Mouse (Mus musculus): ENCODE measurements at regions not wholly inside any gene's neighbourhood (a gene's known extent, or its start where the extent isn't known, plus 50 kb on each side); places are given as distances from the start of the nearest gene placed in this dataset.

DNA sequence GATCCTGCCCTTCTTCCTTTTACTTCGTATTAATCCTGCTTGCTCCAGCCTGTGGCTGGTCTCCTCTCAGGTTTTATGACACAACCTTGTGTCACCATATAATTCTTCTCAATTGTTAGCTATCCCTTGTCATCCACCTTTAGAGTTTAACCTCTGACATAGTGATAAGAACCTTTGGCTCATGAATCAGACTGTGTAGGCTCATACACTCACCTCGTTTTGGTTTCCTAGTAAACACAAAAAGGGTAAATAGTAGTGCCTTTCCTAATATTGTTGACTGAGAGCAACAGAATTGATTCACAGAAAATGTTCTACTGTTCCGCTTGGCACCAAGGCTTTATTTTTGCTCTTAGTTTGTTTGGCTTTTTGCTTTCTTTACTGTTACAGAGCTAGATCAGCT, 216.2 kb upstream of the H2al1a start:
- no peak overlapping the region for H3K27ac ChIP-seq (ENCODE audit: insufficient read depth, low read depth, low read length, poor library complexity, severe bottlenecking)
- no peaks in the 10 kb centered on the region for H3K4me1 ChIP-seq (ENCODE audit: control insufficient read depth in 2 of 2, insufficient read depth in 2 of 2, low read length in 2 of 2, poor library complexity in 1 of 2)
- H3K9ac ChIP-seq (ENCODE audit: insufficient read depth, low read depth, low read length, poor library complexity, severe bottlenecking), result no peak overlapping the region
- TF ChIP-seq ZNF384 (IDR thresholded peaks at IDR 0.05; ENCODE audit: low read depth, low read length) (no peak), MAFK (IDR thresholded peaks at IDR 0.05; ENCODE audit: insufficient read depth, low read depth, low read length) (no peak), CHD2 (IDR thresholded peaks at IDR 0.05; ENCODE audit: low read depth, low read length) (no peak), ZC3H11A (IDR thresholded peaks at IDR 0.05; ENCODE audit: borderline replicate concordance, low read depth, low read length) (no peak), HCFC1 (IDR thresholded peaks at IDR 0.05; ENCODE audit: borderline replicate concordance, insufficient read depth, low read length) (no peak)
- no peaks in the 10 kb centered on the region for H3K36me3 ChIP-seq (ENCODE audit: control insufficient read depth, insufficient read depth, low read length, poor library complexity, severe bottlenecking)
- H3K9me3 ChIP-seq (ENCODE audit: control insufficient read depth, insufficient read depth, low read depth, low read length), result no peaks in the 10 kb centered on the region
- no peak for DNase-seq (ENCODE audit: low read depth, low spot score)
- in situ Hi-C loops (cut with MboI; ENCODE audit: low sequenced_read_pairs in 2 of 2, unreplicated experiment in 2 of 2), result no loop called here
- H3K4me3 ChIP-seq (ENCODE audit: insufficient read depth in 1 of 2, low read depth in 1 of 2, low read length in 2 of 2, poor library complexity in 1 of 2, severe bottlenecking in 1 of 2), result no peak overlapping the region

DNA sequence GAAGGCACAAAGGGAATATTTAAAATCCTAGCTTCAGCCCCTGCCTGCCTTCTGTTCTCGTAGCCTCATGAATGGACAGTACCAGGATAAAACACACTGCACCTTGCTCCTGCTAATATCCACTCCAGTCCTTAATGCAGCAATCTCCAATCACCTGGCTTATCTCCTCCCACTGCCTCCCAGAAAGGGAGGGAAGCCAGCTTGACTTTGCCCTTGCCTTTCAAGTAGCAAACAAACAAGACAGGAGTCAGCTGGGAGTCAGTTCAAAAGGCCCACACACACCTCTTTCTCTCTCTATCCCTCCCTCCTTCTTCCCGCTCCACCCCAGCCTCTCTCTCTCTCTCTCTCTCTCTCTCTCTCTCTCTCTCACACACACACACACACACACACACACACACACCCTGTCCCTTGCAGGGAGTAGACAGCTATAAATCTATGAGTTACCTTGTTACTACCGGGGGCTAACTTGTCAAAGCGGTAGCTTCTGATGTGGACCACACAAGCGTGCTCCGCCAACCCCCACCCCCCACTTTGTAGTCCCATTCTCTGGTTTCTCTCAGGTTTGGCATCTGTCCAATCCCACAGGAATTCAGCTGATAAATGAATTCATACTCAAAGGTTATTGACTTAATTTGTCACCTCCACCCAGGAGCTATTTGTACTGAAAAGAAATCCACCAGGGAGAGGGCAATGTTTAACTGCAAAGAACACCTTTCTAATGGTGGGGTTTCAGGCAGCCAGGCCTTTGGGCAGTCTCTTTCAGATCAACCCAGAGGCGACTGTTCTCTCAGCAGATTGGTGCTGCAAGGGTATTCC, 212.6 kb upstream of the H2al1a start:
- H3K36me3 ChIP-seq (ENCODE audit: control insufficient read depth, insufficient read depth, low read length, poor library complexity, severe bottlenecking), result no peaks in the 10 kb centered on the region
- H3K9me3 ChIP-seq (ENCODE audit: control insufficient read depth, insufficient read depth, low read depth, low read length), result no peaks in the 10 kb centered on the region
- no peaks in the 10 kb centered on the region for H3K4me1 ChIP-seq (ENCODE audit: control insufficient read depth in 2 of 2, insufficient read depth in 2 of 2, low read length in 2 of 2, poor library complexity in 1 of 2)
- H3K27ac ChIP-seq (ENCODE audit: insufficient read depth, low read depth, low read length, poor library complexity, severe bottlenecking), result no peak overlapping the region
- H3K4me3 ChIP-seq (ENCODE audit: insufficient read depth in 1 of 2, low read depth in 1 of 2, low read length in 2 of 2, poor library complexity in 1 of 2, severe bottlenecking in 1 of 2), result no peak overlapping the region
- DNase-seq (ENCODE audit: low read depth, low spot score), result no peak
- no peak overlapping the region for H3K9ac ChIP-seq (ENCODE audit: insufficient read depth, low read depth, low read length, poor library complexity, severe bottlenecking)
- TF ChIP-seq HCFC1 (IDR thresholded peaks at IDR 0.05; ENCODE audit: borderline replicate concordance, insufficient read depth, low read length) (no peak), CHD2 (IDR thresholded peaks at IDR 0.05; ENCODE audit: low read depth, low read length) (no peak), ZC3H11A (IDR thresholded peaks at IDR 0.05; ENCODE audit: borderline replicate concordance, low read depth, low read length) (no peak)
- in situ Hi-C loops (cut with MboI; ENCODE audit: low sequenced_read_pairs in 2 of 2, unreplicated experiment in 2 of 2), result no loop called here

DNA sequence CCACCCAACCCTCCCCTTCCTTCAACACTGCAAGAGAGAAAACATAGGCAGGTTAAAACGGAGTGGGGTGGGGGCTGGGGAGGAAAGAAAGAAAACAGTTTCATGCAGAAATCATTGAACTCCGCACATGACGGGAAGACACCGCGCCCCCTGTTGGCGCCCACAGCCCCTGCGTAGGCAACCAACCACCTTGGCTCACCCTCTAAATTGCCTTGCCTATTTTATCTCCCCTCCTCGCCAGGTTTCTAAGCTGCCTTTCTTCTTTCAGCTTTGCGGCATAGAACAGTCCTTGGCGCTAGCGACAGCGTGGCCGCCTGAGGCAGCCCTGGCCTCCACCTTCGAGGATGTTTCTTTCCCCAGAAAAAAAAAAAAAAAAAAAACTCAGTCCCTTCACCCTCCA, 211.1 kb upstream of the H2al1a start:
- Histone ChIP-seq H3K9ac (ENCODE audit: insufficient read depth, low read depth, low read length, poor library complexity, severe bottlenecking) (no peak overlapping the region), H3K36me3 (ENCODE audit: control insufficient read depth, insufficient read depth, low read length, poor library complexity, severe bottlenecking) (no peaks in the 10 kb centered on the region), H3K9me3 (ENCODE audit: control insufficient read depth, insufficient read depth, low read depth, low read length) (no peaks in the 10 kb centered on the region), H3K4me1 (ENCODE audit: control insufficient read depth in 2 of 2, insufficient read depth in 2 of 2, low read length in 2 of 2, poor library complexity in 1 of 2) (no peaks in the 10 kb centered on the region), H3K4me3 (ENCODE audit: insufficient read depth in 1 of 2, low read depth in 1 of 2, low read length in 2 of 2, poor library complexity in 1 of 2, severe bottlenecking in 1 of 2) (no peak overlapping the region), H3K27ac (ENCODE audit: insufficient read depth, low read depth, low read length, poor library complexity, severe bottlenecking) (no peak overlapping the region)
- no peak for TF ChIP-seq HCFC1 (IDR thresholded peaks at IDR 0.05; ENCODE audit: borderline replicate concordance, insufficient read depth, low read length)
- no peak for TF ChIP-seq ZNF384 (IDR thresholded peaks at IDR 0.05; ENCODE audit: low read depth, low read length)
- TF ChIP-seq ZC3H11A (IDR thresholded peaks at IDR 0.05; ENCODE audit: borderline replicate concordance, low read depth, low read length), result no peak
- no peak for TF ChIP-seq MAFK (IDR thresholded peaks at IDR 0.05; ENCODE audit: insufficient read depth, low read depth, low read length)
- DNase-seq (ENCODE audit: low read depth, low spot score), result no peak
- in situ Hi-C loops (cut with MboI; ENCODE audit: low sequenced_read_pairs in 2 of 2, unreplicated experiment in 2 of 2), result no loop called here

DNA sequence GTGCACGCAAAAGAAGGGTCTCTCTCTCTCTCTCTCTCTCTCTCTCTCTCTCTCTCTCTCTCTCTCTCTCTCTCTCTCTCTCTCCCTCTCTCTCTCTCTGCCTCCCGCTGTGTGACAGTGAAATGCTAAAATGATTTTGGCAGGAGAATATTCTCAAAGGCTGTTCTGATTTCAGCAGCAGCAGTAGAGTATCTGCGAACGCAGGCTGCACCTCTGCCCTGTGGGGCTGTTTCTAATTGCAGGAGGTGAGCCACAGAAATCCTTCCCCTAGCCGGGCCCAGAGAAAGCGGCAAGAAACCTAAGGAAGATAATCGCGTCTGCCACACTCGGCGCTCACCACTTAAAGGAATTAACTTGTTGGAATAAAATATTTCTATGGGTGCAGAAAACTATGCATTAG, 210.6 kb upstream of the H2al1a start:
- no peak overlapping the region for H3K4me3 ChIP-seq (ENCODE audit: insufficient read depth in 1 of 2, low read depth in 1 of 2, low read length in 2 of 2, poor library complexity in 1 of 2, severe bottlenecking in 1 of 2)
- no peaks in the 10 kb centered on the region for H3K36me3 ChIP-seq (ENCODE audit: control insufficient read depth, insufficient read depth, low read length, poor library complexity, severe bottlenecking)
- H3K9ac ChIP-seq (ENCODE audit: insufficient read depth, low read depth, low read length, poor library complexity, severe bottlenecking), result no peak overlapping the region
- no peak for DNase-seq (ENCODE audit: low read depth, low spot score)
- in situ Hi-C loops (cut with MboI; ENCODE audit: low sequenced_read_pairs in 2 of 2, unreplicated experiment in 2 of 2), result no loop called here
- no peaks in the 10 kb centered on the region for H3K4me1 ChIP-seq (ENCODE audit: control insufficient read depth in 2 of 2, insufficient read depth in 2 of 2, low read length in 2 of 2, poor library complexity in 1 of 2)
- H3K27ac ChIP-seq (ENCODE audit: insufficient read depth, low read depth, low read length, poor library complexity, severe bottlenecking), result no peak overlapping the region
- TF ChIP-seq CHD2 (IDR thresholded peaks at IDR 0.05; ENCODE audit: low read depth, low read length), result no peak
- TF ChIP-seq MAFK (IDR thresholded peaks at IDR 0.05; ENCODE audit: insufficient read depth, low read depth, low read length), result no peak
- no peak for TF ChIP-seq HCFC1 (IDR thresholded peaks at IDR 0.05; ENCODE audit: borderline replicate concordance, insufficient read depth, low read length)
- no peak for TF ChIP-seq ZNF384 (IDR thresholded peaks at IDR 0.05; ENCODE audit: low read depth, low read length)
- no peak for TF ChIP-seq ZC3H11A (IDR thresholded peaks at IDR 0.05; ENCODE audit: borderline replicate concordance, low read depth, low read length)
- no peaks in the 10 kb centered on the region for H3K9me3 ChIP-seq (ENCODE audit: control insufficient read depth, insufficient read depth, low read depth, low read length)

Measured in ES-E14 (cell line).